Mouse (Mus musculus) cerebellum, postnatal 10 days (tissue): ENCODE results near the gene Vdac1.
"Not testable (repeated sequence)": the region's sequence is repeated elsewhere in the genome, so short reads cannot be mapped to it uniquely, and the experiment has no call there.

Experiments used
- DNase-seq, 2 experiments: peaks; one replicate each; pipeline ENCODE4 v3.0.0; 2021; ENCODE audit warnings: mixed read lengths in 2 of 2

The Vdac1 gene

DNA sequence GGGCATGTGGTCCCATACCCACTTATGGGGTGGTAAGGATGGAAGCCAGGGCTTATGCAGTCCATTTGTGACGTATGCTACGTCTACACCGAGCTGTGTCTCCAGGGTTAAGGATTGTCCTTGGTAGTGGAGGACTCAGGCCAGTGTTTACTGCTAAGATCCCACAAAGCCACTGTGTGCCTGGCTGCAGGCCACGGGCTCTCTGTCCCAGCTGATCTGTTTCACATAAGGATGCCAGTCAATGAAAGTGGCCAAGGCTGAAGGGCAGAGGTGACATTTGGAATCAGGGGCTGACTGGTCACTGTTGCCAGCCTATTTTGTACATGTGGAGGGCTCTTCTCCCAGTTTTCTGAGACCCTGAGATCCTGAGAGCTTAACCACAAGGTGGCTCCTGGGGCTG, 16.9 kb downstream of the Vdac1 start:
- DNase-seq: no peak

DNA sequence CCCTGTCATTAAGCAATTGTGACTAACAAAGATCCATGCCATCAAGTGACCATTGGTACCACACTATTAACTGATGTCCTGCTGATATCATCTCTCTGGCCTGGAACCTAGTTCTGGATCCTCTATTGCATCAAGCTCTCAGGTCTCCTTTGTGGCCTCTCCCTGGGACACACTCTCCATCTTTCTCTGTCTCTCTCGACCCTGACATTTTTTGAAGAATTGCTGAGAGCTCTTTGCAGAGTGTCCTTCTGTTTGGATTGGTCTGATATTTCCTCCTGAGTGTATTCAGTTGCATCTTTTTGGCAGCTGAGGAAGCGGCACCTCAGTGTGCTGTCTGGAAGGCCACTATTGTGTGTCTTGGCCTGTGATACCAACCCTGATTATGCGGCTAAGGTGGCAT, 18.6 kb downstream of the Vdac1 start:
- DNase-seq: no peak

DNA sequence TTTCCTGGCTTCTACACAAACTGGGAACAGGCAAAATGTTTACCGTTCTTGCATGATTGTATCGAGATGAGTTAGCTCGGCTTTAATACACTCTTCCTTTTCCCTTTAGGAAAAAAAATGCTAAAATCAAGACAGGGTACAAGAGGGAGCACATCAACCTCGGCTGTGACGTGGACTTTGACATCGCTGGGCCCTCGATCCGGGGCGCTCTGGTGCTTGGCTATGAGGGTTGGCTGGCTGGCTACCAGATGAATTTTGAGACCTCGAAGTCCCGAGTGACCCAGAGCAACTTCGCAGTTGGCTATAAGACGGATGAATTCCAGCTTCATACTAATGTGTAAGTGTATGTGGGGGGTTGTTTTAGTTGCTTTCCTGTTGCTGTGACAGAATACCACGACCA, 23.1 kb downstream of the Vdac1 start:
- DNase-seq: no peak

DNA sequence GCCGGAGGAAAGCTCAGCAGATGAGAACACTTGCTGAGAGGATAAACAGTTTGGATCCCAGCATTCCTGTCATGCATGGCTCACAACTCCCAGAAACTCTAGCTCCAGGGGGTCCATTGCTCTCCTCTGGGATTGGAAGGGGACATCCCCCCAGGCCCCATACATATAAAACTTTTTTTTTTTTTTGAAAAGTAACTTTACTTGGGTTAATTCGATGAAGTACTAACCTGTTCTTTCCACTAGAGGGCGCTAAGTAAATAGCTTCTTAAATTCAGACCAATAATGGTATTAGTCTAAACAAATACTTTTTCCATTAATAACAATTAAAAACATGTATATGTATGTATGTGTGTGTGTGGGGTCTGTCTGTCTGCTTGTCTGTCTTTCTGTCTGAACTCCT, 24.0 kb downstream of the Vdac1 start:
- no peak for DNase-seq

DNA sequence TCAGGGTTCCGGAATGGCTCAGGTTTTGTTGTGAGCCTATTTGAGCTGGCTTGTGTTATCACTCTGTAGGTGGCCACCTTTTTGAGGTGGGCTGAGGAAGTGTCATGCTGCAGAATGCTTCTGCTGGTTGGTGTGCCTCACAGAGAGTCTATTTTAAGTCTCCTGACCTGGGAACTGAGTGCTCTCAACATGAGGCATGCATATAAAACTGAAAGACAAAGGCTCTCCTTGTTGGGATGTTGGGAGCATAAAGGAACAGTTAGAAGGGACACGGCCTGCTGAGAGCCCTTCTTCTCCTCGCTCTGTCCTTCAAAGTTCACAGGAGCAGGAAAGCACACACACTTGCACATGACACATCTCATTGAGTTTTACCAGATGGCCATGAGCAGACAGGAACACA, 26.2 kb downstream of the Vdac1 start:
- DNase-seq: no peak

DNA sequence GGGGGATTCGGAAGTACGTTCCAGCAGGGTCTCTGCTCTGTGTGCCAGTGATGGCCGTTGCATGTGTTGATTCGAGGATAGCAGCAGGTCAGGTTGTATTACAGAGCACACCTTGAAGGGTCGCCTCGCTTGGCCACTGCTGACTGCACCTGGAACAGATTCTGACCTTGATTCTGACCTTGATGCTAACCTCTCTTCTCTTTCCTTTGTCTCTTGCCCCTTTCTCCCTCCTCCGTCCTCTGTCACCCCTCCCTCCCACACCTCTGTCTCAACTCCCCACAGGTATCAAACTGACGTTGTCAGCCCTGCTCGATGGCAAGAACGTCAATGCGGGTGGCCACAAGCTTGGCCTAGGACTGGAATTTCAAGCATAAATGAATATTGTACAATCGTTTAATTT, 27.5 kb downstream of the Vdac1 start:
- DNase-seq: no peak

DNA sequence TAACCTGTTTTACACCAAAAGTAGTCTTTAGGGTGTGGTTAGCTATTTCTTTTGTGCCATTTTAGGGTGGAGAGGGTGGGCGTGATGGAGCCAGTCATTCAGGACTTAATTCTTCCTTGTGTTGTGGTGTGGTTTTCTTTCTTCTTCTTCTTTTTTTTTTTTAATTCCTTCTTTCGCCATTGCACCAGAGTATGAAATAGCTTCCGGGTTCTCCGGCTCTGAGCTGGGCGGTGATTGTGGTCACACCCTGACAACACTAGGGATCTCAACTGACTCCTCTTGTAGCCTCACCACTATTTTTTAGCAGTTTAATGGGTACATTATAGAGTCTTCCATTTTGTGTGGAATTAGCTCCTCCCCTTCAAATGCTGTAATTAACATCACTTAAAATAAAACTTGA, 28.3 kb downstream of the Vdac1 start:
- not testable (repeated sequence) for DNase-seq

DNA sequence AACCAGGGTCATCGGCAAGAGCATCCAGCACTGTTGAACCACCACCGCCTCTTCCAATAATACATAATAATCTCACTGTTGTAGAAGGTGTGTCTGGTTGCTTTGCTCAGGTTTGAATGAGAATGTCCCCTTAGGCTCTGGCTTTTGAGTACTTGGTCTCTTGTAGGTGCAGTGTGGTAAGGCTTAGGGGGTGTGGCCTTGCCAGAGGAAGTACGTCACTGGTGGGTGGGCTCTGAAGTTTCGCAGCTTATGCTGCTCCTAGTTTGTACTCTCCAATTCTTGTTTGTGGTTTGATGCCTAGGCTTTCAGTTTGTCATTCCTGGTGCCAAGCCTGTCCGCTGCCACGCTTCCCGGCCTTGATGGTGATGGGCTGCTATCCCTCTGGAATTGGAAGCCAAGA, 29.3 kb downstream of the Vdac1 start:
- DNase-seq: no peak

DNA sequence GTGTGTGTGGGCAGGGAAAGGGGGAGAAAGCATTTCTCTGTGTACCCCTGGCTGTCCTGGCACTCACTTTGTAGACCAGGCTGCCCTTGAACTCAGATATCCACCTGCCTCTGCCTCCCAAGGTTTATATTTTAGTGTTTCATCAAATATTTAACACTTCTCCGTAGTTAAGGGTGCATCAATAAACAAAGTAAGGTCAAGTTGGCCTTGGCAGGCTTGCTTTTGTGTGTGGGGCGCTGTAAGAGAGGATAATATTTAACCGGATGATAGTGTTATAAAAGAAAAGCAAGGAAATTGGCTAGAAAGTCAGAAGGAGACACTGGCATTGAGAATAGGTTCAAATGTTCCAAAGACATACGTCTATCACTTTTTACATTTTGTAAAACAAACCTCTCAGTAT, 33.8 kb downstream of the Vdac1 start:
- no peak for DNase-seq

DNA sequence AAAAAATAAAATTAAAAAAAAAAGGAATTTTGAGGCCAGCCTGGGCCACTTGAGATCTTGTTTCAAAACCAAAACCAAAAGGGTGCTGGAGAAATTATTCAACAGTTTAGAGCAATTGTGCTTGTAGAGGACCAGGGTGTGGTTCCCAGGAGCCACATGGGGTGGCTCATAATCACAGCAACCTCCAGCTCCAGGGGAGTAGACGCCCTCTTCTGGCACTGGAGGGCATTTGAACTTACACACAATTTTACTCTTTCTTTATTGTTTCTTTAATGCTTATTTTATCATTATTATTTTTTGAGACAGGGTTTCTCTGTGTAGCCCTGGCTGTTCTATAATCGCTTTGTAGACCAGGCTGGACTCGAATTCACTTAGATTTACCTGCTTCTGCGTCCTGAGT, 34.7 kb downstream of the Vdac1 start:
- no peak for DNase-seq

DNA sequence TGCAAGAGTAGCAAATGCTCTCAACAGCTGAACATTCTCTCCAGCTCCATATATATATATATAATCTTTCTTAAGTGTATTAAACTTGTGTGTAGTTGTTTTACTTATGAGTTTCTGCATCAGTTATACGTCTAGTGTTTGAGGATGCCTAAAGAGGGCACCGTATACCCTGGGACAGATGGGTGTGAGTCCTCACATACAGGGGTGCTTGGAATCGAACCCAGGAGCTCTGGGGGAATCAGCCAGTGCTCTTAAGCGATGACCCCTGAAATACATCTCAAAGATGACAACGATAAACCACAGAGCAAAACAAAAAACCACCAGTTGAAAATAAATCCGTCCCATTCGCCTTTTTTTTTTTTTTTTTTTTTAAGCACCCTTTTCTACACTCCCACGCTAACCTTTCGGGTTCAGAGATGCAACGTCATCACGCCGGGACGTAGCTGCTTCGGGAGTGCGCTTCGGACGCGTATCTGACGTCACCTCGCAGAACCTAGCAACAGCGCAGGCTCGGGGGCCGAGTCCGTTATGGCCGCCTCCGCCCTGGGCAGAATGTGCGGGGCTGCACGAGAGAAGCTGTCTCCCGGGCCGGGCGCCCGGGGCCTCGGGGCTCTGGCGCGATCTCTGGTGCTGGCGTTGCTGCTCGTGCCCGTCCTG, 35.4 kb downstream of the Vdac1 start, which contains the start of gene 9530068E07Rik:
Gene 9530068E07Rik (plus strand): TSS at position 489 of the 657 bp plus-strand sequence.
- peak; percentile 95 to 97 for DNase-seq

DNA sequence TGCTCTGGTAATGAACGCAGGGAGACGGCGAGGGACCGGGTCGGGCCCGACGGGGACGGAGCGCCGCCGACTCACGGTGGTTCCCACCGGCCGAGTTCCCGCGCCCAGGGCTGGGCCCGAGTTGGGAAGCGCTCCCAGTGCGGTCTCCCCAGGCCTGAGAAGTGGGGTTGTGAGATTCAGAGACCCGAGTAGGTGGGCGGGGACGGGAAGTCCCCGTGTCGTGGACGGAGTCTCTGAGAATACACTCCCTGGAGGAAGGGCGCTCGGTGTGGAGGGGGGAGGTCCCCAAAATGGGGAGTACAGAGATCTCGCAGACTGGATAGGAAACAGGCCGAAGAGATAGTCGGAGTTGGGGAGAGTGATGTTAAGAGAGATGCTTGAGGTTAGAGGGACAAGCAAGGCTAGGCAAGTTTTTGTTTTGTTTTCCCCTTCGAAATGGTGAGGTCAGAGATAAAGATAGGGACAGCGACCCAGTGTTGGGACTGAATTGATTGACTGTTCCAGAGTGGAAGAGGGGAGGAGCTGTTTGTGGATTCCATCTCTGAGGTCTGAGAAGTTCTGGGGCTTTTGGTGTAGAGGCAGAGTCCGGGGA, 36.0 kb downstream of the Vdac1 start:
- no peak for DNase-seq

DNA sequence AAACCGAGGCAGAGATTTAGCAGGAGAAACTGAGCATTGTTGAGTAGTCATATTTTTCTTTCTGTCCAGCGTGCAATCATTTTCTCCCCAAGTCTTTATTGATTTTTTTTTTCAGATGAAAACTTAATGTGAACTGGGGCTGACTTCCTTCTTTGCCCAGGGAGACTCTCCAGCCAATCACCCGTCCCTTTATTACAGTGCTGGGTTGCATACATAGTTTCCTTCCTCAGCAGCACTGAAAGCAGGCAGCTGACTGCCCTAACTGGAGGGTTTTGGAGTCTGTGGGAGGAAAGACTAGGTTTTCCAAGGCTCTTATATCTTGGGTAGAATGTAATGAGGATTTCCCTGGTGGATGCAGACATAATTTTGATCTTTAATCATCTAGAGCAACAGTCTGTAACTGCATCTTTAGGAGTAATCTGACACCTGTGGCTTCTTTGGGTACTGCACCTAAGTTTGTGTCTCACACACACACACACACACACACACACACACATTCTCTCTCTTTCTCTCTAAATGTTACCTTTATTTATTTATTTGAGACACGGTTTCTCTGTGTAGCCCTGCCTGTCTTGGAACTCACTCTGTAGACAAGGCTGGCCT, 36.8 kb downstream of the Vdac1 start:
- peak in 1 of 2 experiments; percentile 36 for DNase-seq

DNA sequence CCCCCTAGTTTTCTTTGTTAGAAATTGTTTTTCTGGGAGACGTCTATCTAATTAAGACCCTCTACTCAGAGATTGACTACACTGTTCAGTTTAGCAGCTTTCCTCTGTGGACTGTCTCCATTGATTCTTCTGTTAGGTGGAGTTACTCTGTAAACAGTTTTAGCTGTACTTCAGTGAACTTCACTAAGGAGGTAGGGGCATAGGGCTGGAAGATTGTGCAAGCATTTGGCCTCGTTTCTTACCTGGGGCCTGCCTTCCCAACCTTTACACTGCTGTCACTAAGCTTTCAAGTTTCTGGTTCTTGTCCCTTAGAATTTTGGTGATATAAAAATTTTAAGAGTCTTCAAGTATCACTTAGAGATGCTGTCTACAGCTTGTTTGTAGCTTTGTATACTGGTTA, 40.8 kb downstream of the Vdac1 start:
- no peak for DNase-seq

DNA sequence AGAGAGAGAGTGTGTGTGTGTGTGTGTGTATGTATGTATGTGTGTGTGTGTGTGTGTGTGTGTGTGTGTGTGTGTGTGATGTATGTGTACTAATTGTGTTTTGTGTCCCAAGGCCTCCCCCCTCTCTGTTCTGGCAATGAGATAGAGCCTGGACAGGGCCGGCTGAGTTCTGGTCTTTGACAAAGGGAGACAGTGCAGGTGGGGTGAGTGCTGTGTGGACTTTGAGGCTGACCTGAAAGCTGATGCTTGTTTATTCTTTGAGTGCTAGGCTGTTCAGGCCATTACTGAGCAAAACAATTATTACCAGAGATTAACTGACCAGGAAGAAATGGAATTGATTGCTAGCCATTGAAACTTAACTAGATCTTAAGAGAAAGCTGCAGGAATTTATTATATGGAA, 41.9 kb downstream of the Vdac1 start:
- no peak for DNase-seq

DNA sequence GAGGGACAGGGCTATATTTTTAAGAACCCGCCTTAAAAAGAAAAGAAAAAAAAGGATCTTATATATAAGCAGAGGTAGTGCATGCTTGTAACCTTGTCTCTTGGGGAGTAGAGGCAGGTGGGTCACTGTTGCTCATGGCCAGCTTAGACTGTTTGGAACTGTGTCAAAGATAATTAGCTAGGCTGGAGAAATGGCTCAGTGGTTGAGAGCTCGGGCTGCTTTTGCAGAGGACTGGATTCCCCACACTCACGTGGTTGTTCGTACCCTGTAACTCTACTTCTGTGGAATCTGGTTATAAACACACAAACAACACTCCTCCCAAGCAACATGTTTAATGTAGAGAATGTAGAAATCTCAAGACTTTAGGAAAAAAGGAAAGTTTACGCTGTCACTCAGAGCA, 43.5 kb downstream of the Vdac1 start:
- no peak for DNase-seq

DNA sequence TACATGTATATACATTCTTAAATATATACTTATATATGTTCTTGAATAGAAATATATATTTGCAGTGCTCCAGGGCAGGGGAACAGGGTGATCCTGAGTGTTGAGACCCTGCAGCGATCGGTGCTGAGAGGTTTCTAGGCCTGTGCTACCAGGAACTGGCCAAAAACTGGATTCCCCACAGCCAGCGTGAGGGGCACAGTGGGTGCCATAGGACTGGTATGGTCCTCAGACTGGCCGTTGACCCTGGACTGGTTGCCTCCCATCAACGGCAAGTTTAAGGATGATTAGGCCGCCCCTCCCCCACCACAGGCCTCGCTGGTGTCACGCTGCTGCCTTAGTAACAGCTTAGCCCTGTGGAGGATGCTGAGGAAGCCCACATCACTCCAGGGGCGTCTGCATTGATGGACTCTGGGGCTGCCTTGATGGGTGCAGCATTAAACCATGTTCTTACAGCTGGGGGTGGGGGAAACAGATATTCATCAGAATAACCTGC, 44.6 kb downstream of the Vdac1 start:
- DNase-seq: no peak

DNA sequence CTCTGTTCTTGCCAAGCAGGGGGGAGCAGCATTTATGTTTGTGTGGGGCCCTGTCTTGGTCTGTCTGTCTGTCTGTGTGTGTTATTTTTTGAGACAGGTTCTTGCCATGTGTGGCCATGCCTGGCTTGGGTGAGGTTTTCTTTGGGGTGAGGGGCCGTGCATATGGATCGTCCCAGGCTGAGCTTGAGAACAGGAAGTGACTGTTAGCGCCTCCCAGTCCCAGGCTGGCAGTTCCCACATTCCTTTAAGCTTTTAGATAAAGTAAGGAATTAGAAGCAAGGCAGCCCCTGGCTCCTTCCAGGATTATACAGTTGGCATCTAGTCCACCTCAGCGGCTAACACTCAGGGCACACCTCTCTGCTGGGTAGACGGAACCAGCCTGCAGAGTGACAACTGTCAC, 48.7 kb downstream of the Vdac1 start:
- DNase-seq: no peak

DNA sequence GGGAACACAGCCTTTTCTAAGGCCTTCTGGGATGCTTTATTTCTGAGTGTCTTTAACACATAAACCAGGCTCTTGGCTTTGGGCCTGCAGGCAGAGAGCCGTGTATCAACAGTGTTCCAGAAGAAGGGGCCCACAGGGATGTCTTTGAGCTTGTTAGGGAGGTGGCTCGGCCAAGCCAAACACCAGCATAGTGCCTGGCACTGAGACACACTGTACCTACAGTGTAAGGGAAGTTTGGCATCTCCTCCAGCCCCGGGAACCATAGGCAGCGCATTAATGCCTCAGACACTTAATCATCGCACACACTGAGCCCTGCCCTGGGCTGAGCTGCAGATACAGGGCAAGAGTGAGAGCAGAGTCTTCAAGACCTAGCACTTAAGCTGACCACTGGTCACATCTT, 57.7 kb downstream of the Vdac1 start:
- no peak for DNase-seq

DNA sequence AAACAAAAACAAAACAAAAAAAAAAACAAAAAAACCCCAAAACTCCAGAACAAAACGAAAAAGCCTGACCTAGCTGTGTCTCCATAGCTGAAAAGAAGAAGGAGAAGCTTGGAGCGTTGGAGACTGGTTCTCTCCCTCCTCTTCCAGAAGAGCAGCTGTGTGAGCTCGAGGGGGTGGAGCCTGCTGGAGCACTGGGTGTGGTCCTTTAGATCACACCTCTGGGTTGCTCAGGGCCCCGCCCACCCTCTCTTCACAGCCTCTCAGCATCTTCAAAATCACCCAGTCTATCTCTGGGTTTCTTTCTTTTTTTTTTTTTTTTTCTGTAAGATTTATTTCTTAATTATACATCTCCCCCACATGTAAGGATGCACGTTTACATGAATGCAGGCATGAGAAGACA, 58.6 kb downstream of the Vdac1 start:
- DNase-seq: no peak

DNA sequence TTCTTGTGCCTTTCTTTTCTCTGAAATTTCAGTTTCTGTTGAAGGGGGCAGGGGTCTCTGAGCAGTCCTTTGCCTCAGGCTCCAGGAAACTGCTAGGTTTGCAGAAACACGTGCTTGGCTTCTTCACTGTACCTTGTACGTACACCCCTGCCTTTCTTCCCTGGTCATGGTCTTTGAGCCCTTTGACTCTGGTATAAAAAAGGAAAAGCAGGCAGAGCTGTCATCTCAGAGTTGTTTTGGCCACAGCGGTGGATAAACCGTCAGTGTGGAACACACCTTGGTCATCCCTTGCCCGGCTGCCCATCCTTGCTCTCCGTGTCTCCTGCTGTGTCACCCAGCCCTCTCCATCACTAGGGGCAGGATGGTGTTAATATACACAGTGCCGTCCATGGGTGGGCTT, 59.2 kb downstream of the Vdac1 start:
- no peak for DNase-seq

DNA sequence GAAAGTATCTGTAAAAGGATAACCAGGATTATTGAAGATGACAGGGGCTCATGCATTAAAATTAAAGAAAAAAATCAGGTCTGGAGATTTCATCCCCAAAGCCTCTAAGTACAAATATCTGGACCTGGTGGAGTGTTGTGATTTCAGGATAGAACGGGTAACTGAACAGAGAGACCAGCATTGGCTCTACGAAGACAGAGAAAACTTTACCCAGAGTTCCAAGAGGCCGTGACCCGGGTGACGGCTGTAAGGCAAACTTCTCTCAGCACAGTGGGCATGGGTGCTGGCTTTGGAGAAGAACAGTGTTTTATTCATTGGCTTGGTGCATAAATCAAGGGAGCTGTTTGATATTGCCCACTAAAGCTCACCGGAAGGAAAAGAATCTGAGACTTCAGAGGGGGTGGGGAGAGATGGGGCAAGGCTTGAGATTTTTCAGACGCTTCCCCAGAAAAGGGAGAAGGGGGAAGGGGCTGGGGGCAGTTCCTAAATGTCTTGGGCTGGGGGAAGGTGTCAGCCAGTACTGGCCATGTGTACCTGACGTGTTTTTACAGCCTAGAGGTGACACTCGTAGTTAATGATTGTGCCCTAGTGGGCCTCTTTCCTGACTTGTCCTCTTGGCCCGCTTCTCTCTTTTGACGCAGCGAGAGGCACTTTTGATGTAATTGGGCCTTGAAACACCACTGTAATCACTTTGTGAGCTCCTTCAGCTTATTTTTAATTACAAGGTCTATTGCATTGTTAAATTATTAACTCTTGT, 59.8 kb downstream of the Vdac1 start:
- DNase-seq: no peak

DNA sequence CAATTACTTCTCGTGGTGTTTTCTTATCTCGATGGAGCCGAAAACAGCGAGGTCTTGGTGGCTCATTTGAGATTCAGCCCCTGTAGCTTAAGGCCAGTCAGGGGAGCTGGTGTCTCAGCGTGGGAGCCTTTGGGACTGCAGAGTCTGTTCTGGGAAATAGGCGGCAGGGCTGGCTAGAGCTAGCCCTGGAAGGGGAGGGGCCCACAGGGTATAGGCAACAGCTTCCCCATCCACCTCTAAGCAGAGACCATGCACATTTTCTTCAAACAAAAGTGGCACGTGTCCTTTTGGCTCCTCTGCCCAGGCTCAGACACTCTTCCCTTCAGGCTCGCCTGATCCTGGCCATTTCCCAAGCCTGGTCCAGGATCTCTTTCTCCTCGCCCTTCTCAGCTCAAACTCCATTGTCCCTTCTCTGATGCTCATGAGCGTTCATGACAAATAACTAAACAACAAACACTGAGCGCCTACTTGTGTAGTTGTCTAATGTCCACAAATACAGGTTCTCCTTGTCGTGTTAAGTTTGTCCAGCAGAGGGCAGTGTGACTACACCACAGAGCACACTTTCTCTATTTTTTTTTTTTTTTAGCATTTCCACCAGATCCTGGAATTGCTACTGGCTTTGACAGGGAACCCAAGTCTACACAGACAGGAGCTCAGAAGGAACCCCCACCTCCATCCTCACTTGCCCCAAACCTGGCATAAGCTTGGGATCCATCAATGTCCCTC, 60.6 kb downstream of the Vdac1 start:
- peak; percentile 84 to 90 for DNase-seq
